Mouse (Mus musculus): ENCODE measurements around the gene Selenop.

DNA sequence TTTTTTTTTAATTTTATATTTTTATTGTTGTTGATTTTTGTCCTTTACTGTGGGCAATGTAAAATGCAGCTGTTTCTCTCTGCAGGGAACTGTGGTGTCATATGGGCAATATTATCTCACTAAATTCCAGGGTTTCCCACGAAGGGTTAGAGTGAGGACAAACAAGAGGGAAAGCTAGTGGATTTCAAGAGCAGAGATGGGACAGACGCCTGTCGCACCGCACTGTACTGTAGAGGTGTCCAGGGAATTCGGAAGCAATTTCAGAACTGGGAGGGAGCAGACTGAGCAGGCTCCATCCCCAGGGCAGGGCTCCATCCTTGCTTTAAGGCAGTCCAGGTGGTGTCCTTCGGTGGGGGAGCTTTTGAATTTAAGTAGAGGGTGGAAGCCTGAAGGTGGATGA lies 2.9 kb downstream of the Selenop start:
- TF ChIP-seq CTCF (IDR thresholded peaks at IDR 0.05; ENCODE audit: control insufficient read depth, insufficient read depth, insufficient read length) (no peak), MAX (IDR thresholded peaks at IDR 0.05) (no peak)
